Comparison of ENCODE assay signal across 7 mouse cellular contexts in the genomic region with DNA sequence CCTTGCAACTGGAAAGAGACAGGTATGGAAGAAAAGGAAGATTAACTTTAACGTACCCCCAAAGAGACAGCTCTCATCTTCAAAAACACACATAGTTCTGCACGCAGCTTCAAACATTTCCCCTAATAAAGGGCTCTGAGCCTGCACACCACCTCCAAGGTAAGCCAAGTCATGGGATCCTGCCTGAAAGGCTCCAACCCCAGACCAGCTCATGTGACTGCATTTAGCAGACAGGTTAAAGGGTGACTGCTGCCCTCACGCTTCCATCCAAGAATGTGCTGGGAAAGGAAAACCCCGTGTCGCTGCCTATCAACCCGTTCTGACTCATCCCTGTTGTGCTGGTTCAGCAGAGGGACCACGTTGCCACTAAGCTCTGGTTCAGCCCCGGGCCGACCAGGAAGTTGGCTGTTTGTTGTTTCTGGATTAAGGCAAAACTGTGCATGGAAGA. TPM values are rescaled to one million over a fixed set of nuclear protein-coding genes. Genes with fewer than 3 reads are reported as not detected.
A peak's percentile ranks its signal among the peaks of the same experiment; 100 is the strongest.
DNase-seq lines count a peak whose midpoint lies in the region; ATAC-seq and TF ChIP-seq lines count a peak whose summit lies in the region.

No protein-coding gene starts in this region.

- 0 out of 2 replicates have a peak, but pooled peaks have one; percentile 35 for TF ChIP-seq POLR2A in cortical plate, adult 2 months (IDR thresholded peaks at IDR 0.05; ENCODE audit: extremely low read depth, insufficient read depth, low read length)
- TF ChIP-seq POLR2A in olfactory bulb, adult 2 months (IDR thresholded peaks at IDR 0.05; ENCODE audit: insufficient read depth, low read depth, low read length) = no peak

- peak overlapping the region; percentile 78 for H3K4me2 ChIP-seq in liver, postnatal 0 days (ENCODE audit: low read depth, low read length)

- peaks cover 25% of the 10 kb centered on the region for H3K36me3 ChIP-seq in liver, postnatal 0 days (replicated peaks; ENCODE audit: insufficient read depth, low read length)

- WGBS in liver, postnatal 0 days (ENCODE audit: insufficient replicate concordance) = 0% methylated on average over 9 of the region's 9 CpGs
- WGBS in olfactory bulb, adult 2 months = under 1% methylated on average over 9 of the region's 9 CpGs

- H3K9me3 ChIP-seq in liver, postnatal 0 days (ENCODE audit: low read length) = no peaks in the 10 kb centered on the region

- H3K4me3 ChIP-seq in cortical plate, adult 2 months (ENCODE audit: insufficient read depth, low read length) = peak overlapping the region; percentile 78
- peak overlapping the region; percentile 99 for H3K4me3 ChIP-seq in liver, postnatal 0 days (ENCODE audit: low read depth, low read length)
- H3K4me3 ChIP-seq in olfactory bulb, adult 2 months (ENCODE audit: insufficient read depth, low read depth, low read length) = peak overlapping the region; percentile 99

- H3K9ac ChIP-seq in liver, postnatal 0 days (replicated peaks) = peak overlapping the region; percentile 99

- peak; percentile 75 for DNase-seq in CD4-positive, CD25-positive, alpha-beta regulatory T cell, adult 2 months (ENCODE audit: low read depth, low spot score)
- DNase-seq in NIH3T3 (ENCODE audit: low read depth) = peak; percentile 85
- DNase-seq in heart, adult 9 months (ENCODE audit: low spot score in 2 of 2) = peak; percentile 76 to 83
- DNase-seq in kidney, adult 8-10 months = peak; percentile 88 to 90
- peak; percentile 68 for DNase-seq in liver, postnatal 0 days

- H3K27ac ChIP-seq in cortical plate, adult 2 months (ENCODE audit: insufficient read depth, low read length) = peak overlapping the region; percentile 71
- H3K27ac ChIP-seq in liver, postnatal 0 days (ENCODE audit: low read depth) = peak overlapping the region; percentile 98
- peak overlapping the region; percentile 96 for H3K27ac ChIP-seq in olfactory bulb, adult 2 months (ENCODE audit: insufficient read depth, low read depth, low read length)

- no peak for ATAC-seq in liver, postnatal 0 days

- TF ChIP-seq CTCF in cortical plate, adult 2 months (IDR thresholded peaks at IDR 0.05; ENCODE audit: extremely low read depth, insufficient read depth, low read length) = no peak
- TF ChIP-seq CTCF in liver, postnatal 0 days (IDR thresholded peaks at IDR 0.05; ENCODE audit: low read depth) = no peak
- TF ChIP-seq CTCF in olfactory bulb, adult 2 months (IDR thresholded peaks at IDR 0.05; ENCODE audit: insufficient read depth, low read depth, low read length) = no peak

- H3K4me1 ChIP-seq in cortical plate, adult 2 months (ENCODE audit: control insufficient read depth, insufficient read depth, low read length) = peaks cover 8% of the 10 kb centered on the region
- peaks cover 29% of the 10 kb centered on the region for H3K4me1 ChIP-seq in liver, postnatal 0 days (ENCODE audit: insufficient read depth)
- H3K4me1 ChIP-seq in olfactory bulb, adult 2 months (ENCODE audit: control insufficient read depth, insufficient read depth, low read length) = peaks cover 24% of the 10 kb centered on the region

- no peaks in the 10 kb centered on the region for H3K27me3 ChIP-seq in liver, postnatal 0 days (ENCODE audit: insufficient read depth, low read length)

- TF ChIP-seq EP300 in liver, postnatal 0 days (IDR thresholded peaks at IDR 0.05; ENCODE audit: low read depth) = peak; percentile 34; the same call in 1 of the 2 replicates

RNA-seq across cellular contexts. Expression of gene Irf2bp2, which starts 1.9 kb away (rescaled TPM):
- polyA plus RNA-seq in cortical plate, adult 2 months (2012; rRNA removed) = 32.9 and 33.2 TPM in 2 replicates
- polyA plus RNA-seq in liver, postnatal 0 days (2015; fragmentation: Nextera tagmentation; extraction: Ambion mirVana) = 5.0 and 6.2 TPM in 2 replicates
- not detected in 2 replicates for polyA plus RNA-seq in olfactory bulb, adult 2 months (2012; ENCODE audit: insufficient read depth, insufficient read length, low replicate concordance, missing spikeins)
